Mouse (Mus musculus) thymus, postnatal 14 days (tissue): ENCODE measurements around the gene Olfr97.
"Not testable (repeated sequence)": the region's sequence is repeated elsewhere in the genome, so short reads cannot be mapped to it uniquely, and the experiment has no call there.

Source experiments
- DNase-seq: peaks from one replicate; pipeline ENCODE4 v3.0.0; 2021

Olfr97 gene

GRCm38 (mm10) chr17:37237230-37237629 is at the start of gene Olfr97:
Gene Olfr97, minus strand, starts transcription at chr17:37237330.
- not testable (repeated sequence) for DNase-seq

GRCm38 (mm10) chr17:37283360-37283759 is 46.2 kb upstream of the Olfr97 start, which contains the start of gene Olfr99:
Gene Olfr99, minus strand, starts transcription at chr17:37283460.
- DNase-seq = no peak

GRCm38 (mm10) chr17:37280331-37280730 is 43.2 kb upstream of the Olfr97 start:
- DNase-seq = no peak

GRCm38 (mm10) chr17:37276573-37276972 is 39.4 kb upstream of the Olfr97 start:
- DNase-seq = no peak

GRCm38 (mm10) chr17:37275626-37276248 is 38.6 kb upstream of the Olfr97 start:
- DNase-seq = no peak

GRCm38 (mm10) chr17:37270702-37271092 is 33.6 kb upstream of the Olfr97 start:
- peak; percentile 75 for DNase-seq

GRCm38 (mm10) chr17:37270058-37270701 is 33.0 kb upstream of the Olfr97 start, which contains the start of gene H2-M3:
Gene H2-M3, plus strand, starts transcription at chr17:37270220.
- DNase-seq = peak; percentile 93

- no peak for DNase-seq
These were observed 26.5 kb upstream of the Olfr97 start, which contains the start of gene Olfr98 for GRCm38 (mm10) chr17:37263626-37264025. Gene Olfr98, minus strand, starts transcription at chr17:37263749.

- DNase-seq = peak; percentile 40
These were observed 13.4 kb upstream of the Olfr97 start for GRCm38 (mm10) chr17:37250544-37250943.

- no peak for DNase-seq
These were observed 12.3 kb upstream of the Olfr97 start for GRCm38 (mm10) chr17:37249460-37249859.

- peak; percentile 67 for DNase-seq
These were observed 9.6 kb upstream of the Olfr97 start for GRCm38 (mm10) chr17:37246715-37247114.

GRCm38 (mm10) chr17:37242198-37242597 is 5.1 kb upstream of the Olfr97 start:
- DNase-seq = no peak

GRCm38 (mm10) chr17:37221879-37222278 is 15.3 kb downstream of the Olfr97 start:
- DNase-seq = no peak

GRCm38 (mm10) chr17:37219846-37220245 is 17.3 kb downstream of the Olfr97 start, which contains the start of gene Olfr96:
Gene Olfr96, plus strand, starts transcription at chr17:37220146.
- DNase-seq = no peak

GRCm38 (mm10) chr17:37218486-37218885 is 18.6 kb downstream of the Olfr97 start:
- no peak for DNase-seq

- DNase-seq = no peak
These were observed 24.1 kb downstream of the Olfr97 start, which contains the start of gene Olfr95 for GRCm38 (mm10) chr17:37213018-37213417. Gene Olfr95, minus strand, starts transcription at chr17:37213118.

- DNase-seq = no peak
These were observed 26.0 kb downstream of the Olfr97 start for GRCm38 (mm10) chr17:37210884-37211768.

GRCm38 (mm10) chr17:37203917-37204236 is 33.3 kb downstream of the Olfr97 start:
- DNase-seq = no peak

GRCm38 (mm10) chr17:37203206-37203916 is 33.8 kb downstream of the Olfr97 start:
- DNase-seq = peak; percentile 61

- no peak for DNase-seq
These were observed 36.2 kb downstream of the Olfr97 start, which contains the start of gene Olfr94 for GRCm38 (mm10) chr17:37200894-37201293. Gene Olfr94, minus strand, starts transcription at chr17:37200994.

GRCm38 (mm10) chr17:37196845-37197724 is 40.0 kb downstream of the Olfr97 start:
- DNase-seq = no peak

- DNase-seq = no peak
These were observed 42.3 kb downstream of the Olfr97 start for GRCm38 (mm10) chr17:37194782-37195181.
